Mouse (Mus musculus): ENCODE measurements around the gene Fabp3.

Gene Fabp3

GRCm38 (mm10) chr4:130325446-130325845 lies 17.1 kb downstream of the Fabp3 start:
- CTCF ChIA-PET = no interaction called here

GRCm38 (mm10) chr4:130327366-130327765 lies 19.0 kb downstream of the Fabp3 start:
- CTCF ChIA-PET = no interaction called here

- CTCF ChIA-PET = no interaction called here
These were observed 27.5 kb downstream of the Fabp3 start for GRCm38 (mm10) chr4:130335867-130336266.

- CTCF ChIA-PET = interaction anchor here (1.5 kb wide), 1 partner anchor 192 kb away, joined by 4 read pairs; no protein-coding TSS in a partner anchor
These were observed 33.3 kb downstream of the Fabp3 start for GRCm38 (mm10) chr4:130341691-130342090.

- CTCF ChIA-PET = no interaction called here
These were observed 41.3 kb downstream of the Fabp3 start for GRCm38 (mm10) chr4:130349666-130350065.

- CTCF ChIA-PET = interaction anchor here (0.8 kb wide), 1 partner anchor 8 kb away, joined by 3 read pairs; no protein-coding TSS in a partner anchor
These were observed 42.5 kb downstream of the Fabp3 start for GRCm38 (mm10) chr4:130350690-130351422.

GRCm38 (mm10) chr4:130352588-130352987 lies 44.2 kb downstream of the Fabp3 start:
- CTCF ChIA-PET = no interaction called here

GRCm38 (mm10) chr4:130357946-130358345 lies 49.6 kb downstream of the Fabp3 start:
- CTCF ChIA-PET = no interaction called here

- CTCF ChIA-PET = interaction anchor here (0.6 kb wide), 1 partner anchor 309 kb away, joined by 7 read pairs; no protein-coding TSS in a partner anchor
These were observed 51.3 kb downstream of the Fabp3 start, which contains the start of the genes Zcchc17 and Snrnp40 for GRCm38 (mm10) chr4:130359486-130360237. Gene Zcchc17 (minus strand): TSS chr4:130359943. Gene Snrnp40 (plus strand): TSS chr4:130360132.

- CTCF ChIA-PET = no interaction called here
These were observed 51.8 kb downstream of the Fabp3 start for GRCm38 (mm10) chr4:130360238-130360590.

All from spleen, embryonic (tissue).